Mouse (Mus musculus) stomach, embryonic 15.5 days (tissue): ENCODE measurements around the gene Nrp1. TPM values are rescaled to one million over a fixed set of nuclear protein-coding genes. Genes with fewer than 3 reads are reported as not detected.

Source experiments
- ATAC-seq: fragments of 200-750 bp; cut with Nextera tagmentation; 2 replicates; pipeline ENCODE4 v1.8.0; 2017; ENCODE audit warnings: low read depth, moderate number of reproducible peaks, moderate TSS enrichment; ENCODE audit not compliant: insufficient read depth, low FRiP score
- H3K27ac ChIP-seq: fragments of 300-500 bp; sonication (generic); 2 replicates; pipeline ENCODE4 v1.5.1; 2015; ENCODE audit warnings: mild to moderate bottlenecking, inconsistent platforms
- H3K27me3 ChIP-seq: fragments of 300-500 bp; sonication (generic); replicated peaks from 2 replicates; pipeline ENCODE4 v1.6.1; 2015; ENCODE audit warnings: inconsistent platforms
- H3K36me3 ChIP-seq: fragments of 300-500 bp; sonication (generic); 2 replicates; pipeline ENCODE4 v1.6.1; 2015; ENCODE audit warnings: inconsistent platforms
- H3K4me1 ChIP-seq: fragments of 300-500 bp; sonication (generic); 2 replicates; pipeline ENCODE4 v1.6.1; 2015; ENCODE audit warnings: inconsistent platforms
- H3K4me2 ChIP-seq: fragments of 300-500 bp; sonication (generic); 2 replicates; pipeline ENCODE4 v1.6.1; 2015; ENCODE audit warnings: mild to moderate bottlenecking, inconsistent platforms
- H3K4me3 ChIP-seq: fragments of 300-500 bp; sonication (generic); replicated peaks from 2 replicates; pipeline ENCODE4 v1.5.1; 2015; ENCODE audit warnings: inconsistent platforms
- H3K9ac ChIP-seq: fragments of 300-500 bp; sonication (generic); 2 replicates; pipeline ENCODE4 v1.6.1; 2015; ENCODE audit warnings: inconsistent platforms
- H3K9me3 ChIP-seq: fragments of 300-500 bp; sonication (generic); 2 replicates; pipeline ENCODE4 v1.6.1; 2016; ENCODE audit warnings: inconsistent platforms
- WGBS: fragments of 180-500 bp; shearing (Covaris S2); methylation state at CpG from one replicate; pipeline ENCODE4 v1.1.7; 2015; 5-methylcytosine and 5-hydroxymethylcytosine counted together
- microRNA counts: library from miRNA; unstranded; fragments of <30 nt; microRNA quantifications from one replicate; lab custom pipeline; 2016
- microRNA-seq: library from miRNA; unstranded; fragments of <30 nt; microRNA quantifications from one replicate; pipeline ENCODE4, GENCODE M21; 2016
- polyA plus RNA-seq: library from polyadenylated mRNA; unstranded; fragments of >200 nt; fragmentation: Nextera tagmentation; extraction: Ambion mirVana; gene quantifications from 2 replicates; pipeline ENCODE4 v1.2.1, GENCODE M21; 2015

Nrp1 gene
- polyA plus RNA-seq, 1 experiment from 2014 or later, result 62.7 TPM

DNA sequence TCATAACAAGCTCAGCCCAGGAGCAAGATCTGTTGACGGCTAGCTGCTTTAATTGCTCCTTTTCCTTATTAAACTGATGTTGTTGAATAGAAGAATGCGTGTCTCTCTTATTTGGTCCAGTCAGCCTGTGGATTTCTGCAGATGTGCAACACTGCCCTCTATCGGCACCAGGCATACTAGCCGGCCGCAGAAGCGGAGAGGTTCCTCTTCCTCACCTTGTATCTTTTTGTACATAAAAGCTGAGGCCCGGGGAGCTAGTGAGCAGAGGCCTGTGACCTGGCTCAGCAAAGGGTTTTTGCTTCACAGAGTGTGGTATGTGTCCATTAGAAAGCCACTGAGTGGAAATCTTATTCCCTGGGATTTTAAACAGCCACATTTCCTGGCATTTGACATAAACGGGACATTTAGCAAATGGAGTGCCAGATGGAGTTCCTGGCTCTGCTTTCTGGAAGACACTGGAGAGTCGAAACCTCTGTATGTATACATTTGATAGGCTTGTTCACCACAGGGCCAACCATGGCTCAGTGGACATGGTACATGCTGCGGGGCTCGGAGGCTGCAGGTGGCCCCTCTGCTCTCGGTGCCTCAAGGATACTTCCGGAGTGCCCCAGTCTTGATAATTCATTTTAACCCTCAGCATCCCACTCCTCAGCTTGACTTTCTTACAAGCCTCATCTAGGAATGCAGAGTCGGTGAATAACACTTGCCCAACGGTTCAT is 193.2 kb downstream of the Nrp1 start:
- Histone ChIP-seq H3K4me3 (no peak overlapping the region), H3K36me3 (no peaks in the 10 kb centered on the region), H3K27ac (no peak overlapping the region), H3K4me1 (no peaks in the 10 kb centered on the region), H3K9ac (no peak overlapping the region), H3K4me2 (no peak overlapping the region), H3K27me3 (no peaks in the 10 kb centered on the region), H3K9me3 (no peaks in the 10 kb centered on the region)
- WGBS, result 44% methylated on average over 15 of the region's 15 CpGs
- no peak for ATAC-seq

MicroRNAs within 50 kb of the gene (microRNA counts, 519-probe panel; counts per million panel counts)
- 1,892 counts per million, percentile 17 among the panel's probes with 10 or more counts for microRNA mmu-miR-1903 (lab: Ali Mortazavi, UCI)

Small RNAs within 50 kb of the gene (microRNA-seq; reads per million reads assigned to microRNA genes)
- gene Mir1903, result not detected
